25 mouse cellular contexts compared by ENCODE assay signal in genomic region chr12:17333459-17333858, GRCm38 (mm10). TPM values are rescaled to one million over a fixed set of nuclear protein-coding genes. Genes with fewer than 3 reads are reported as not detected.
"Had no signal": no experiment of that assay in that cellular context is flagged by ENCODE, and none has a peak within 500 bp of the region (broad histone marks: within the 10 kb centered on the region; RNA-seq: fewer than 3 reads in every experiment).

No protein-coding gene starts in this region.

- ATAC-seq: forebrain, postnatal 0 days; hindbrain, postnatal 0 days; intestine, embryonic 16.5 days had no signal

- H3K27ac ChIP-seq: heart, adult 2 months; heart, embryonic 13.5 days; heart, embryonic 15.5 days; hindbrain, embryonic 13.5 days; hindbrain, embryonic 15.5 days; hindbrain, postnatal 0 days; limb, embryonic 13.5 days; limb, embryonic 15.5 days; liver, embryonic 14.5 days had no signal

- H3K27me3 ChIP-seq: hindbrain, embryonic 13.5 days; hindbrain, embryonic 15.5 days had no signal

- H3K4me1 ChIP-seq: heart, embryonic 13.5 days; heart, embryonic 15.5 days; hindbrain, embryonic 13.5 days; hindbrain, embryonic 15.5 days; limb, embryonic 13.5 days; limb, embryonic 15.5 days had no signal

- DNase-seq: forebrain, postnatal 0 days; gastrocnemius, postnatal 14 days; gastrocnemius, postnatal 36 days; heart, adult 11 months; heart, adult 2 months; heart, postnatal 14 days; heart, postnatal 36 days; kidney, adult 11 months; layer of hippocampus, adult 9-11 months; layer of hippocampus, postnatal 36 days; left cerebral cortex, postnatal 4 days; lung, adult 18-20 months had no signal

- H3K9me3 ChIP-seq: heart, embryonic 13.5 days; heart, embryonic 15.5 days; hindbrain, embryonic 13.5 days; hindbrain, embryonic 15.5 days; limb, embryonic 13.5 days; limb, embryonic 15.5 days had no signal

- H3K4me2 ChIP-seq: heart, embryonic 11.5 days; heart, embryonic 13.5 days; heart, embryonic 15.5 days; hindbrain, embryonic 13.5 days; hindbrain, embryonic 15.5 days; limb, embryonic 13.5 days; limb, embryonic 15.5 days had no signal

- H3K4me3 ChIP-seq: heart, adult 2 months; heart, embryonic 13.5 days; heart, embryonic 15.5 days; hindbrain, embryonic 13.5 days; hindbrain, embryonic 15.5 days; limb, embryonic 13.5 days; limb, embryonic 15.5 days had no signal

- H3K36me3 ChIP-seq: heart, embryonic 13.5 days; heart, embryonic 15.5 days; hindbrain, embryonic 13.5 days; hindbrain, embryonic 15.5 days; limb, embryonic 13.5 days; limb, embryonic 15.5 days had no signal

- H3K9ac ChIP-seq: forebrain, postnatal 0 days; heart, embryonic 13.5 days; heart, embryonic 15.5 days; hindbrain, embryonic 13.5 days; hindbrain, embryonic 15.5 days; limb, embryonic 13.5 days; limb, embryonic 15.5 days; liver, embryonic 14.5 days had no signal

RNA-seq across cellular contexts. Expression of gene Atp6v1c2, which starts 4.3 kb away (rescaled TPM):
- total RNA-seq: gastrocnemius, adult 18-20 months; gastrocnemius, adult 8-10 months; gastrocnemius, postnatal 14 days; gastrocnemius, postnatal 36 days; heart, adult 2 months; heart, postnatal 36 days; hematopoietic stem cell, adult 5-6 weeks had no signal
